Mouse (Mus musculus) hindbrain, embryonic 15.5 days (tissue): Measurements from ENCODE around the gene Lrrn4. TPM values are rescaled to one million over a fixed set of nuclear protein-coding genes. Genes with fewer than 3 reads are reported as not detected.

Experiments
- ATAC-seq: fragments of 200-750 bp; cut with Nextera tagmentation; 2 replicates; pipeline ENCODE4 v1.8.0; 2017; ENCODE audit warnings: low read depth, moderate number of reproducible peaks, moderate TSS enrichment; ENCODE audit not compliant: low FRiP score
- H3K27ac ChIP-seq: fragments of 300-500 bp; sonication (generic); replicated peaks from 2 replicates; pipeline ENCODE4 v1.5.1; 2015; ENCODE audit warnings: mild to moderate bottlenecking, inconsistent platforms
- H3K27me3 ChIP-seq: fragments of 300-500 bp; sonication (generic); 2 replicates; pipeline ENCODE4 v1.6.1; 2015; ENCODE audit warnings: control low read depth, inconsistent platforms
- H3K36me3 ChIP-seq: fragments of 300-500 bp; sonication (generic); 2 replicates; pipeline ENCODE4 v1.6.1; 2015; ENCODE audit warnings: control low read depth, inconsistent platforms
- H3K4me1 ChIP-seq: fragments of 300-500 bp; sonication (generic); replicated peaks from 2 replicates; pipeline ENCODE4 v1.6.1; 2015; ENCODE audit warnings: control low read depth, inconsistent platforms
- H3K4me2 ChIP-seq: fragments of 300-500 bp; sonication (generic); 2 replicates; pipeline ENCODE4 v1.6.1; 2015; ENCODE audit warnings: moderate library complexity, mild to moderate bottlenecking, inconsistent platforms
- H3K4me3 ChIP-seq: fragments of 300-500 bp; sonication (generic); 2 replicates; pipeline ENCODE4 v1.5.1; 2015; ENCODE audit warnings: mild to moderate bottlenecking, inconsistent platforms
- H3K9ac ChIP-seq: fragments of 300-500 bp; sonication (generic); 2 replicates; pipeline ENCODE4 v1.6.1; 2015; ENCODE audit warnings: inconsistent platforms
- H3K9me3 ChIP-seq: fragments of 300-500 bp; sonication (generic); 2 replicates; pipeline ENCODE4 v1.6.1; 2016; ENCODE audit warnings: control low read depth, inconsistent platforms
- WGBS: fragments of 180-500 bp; shearing (Covaris S2); methylation state at CpG from one replicate; pipeline ENCODE4 v1.1.7; 2015; 5-methylcytosine and 5-hydroxymethylcytosine counted together
- polyA plus RNA-seq: library from polyadenylated mRNA; unstranded; fragments of >200 nt; fragmentation: Nextera tagmentation; extraction: Ambion mirVana; gene quantifications from 2 replicates; pipeline ENCODE4 v1.2.1, GENCODE M21; 2015

The Lrrn4 gene
- 0.49 and 0.69 TPM in 2 replicates for polyA plus RNA-seq

DNA sequence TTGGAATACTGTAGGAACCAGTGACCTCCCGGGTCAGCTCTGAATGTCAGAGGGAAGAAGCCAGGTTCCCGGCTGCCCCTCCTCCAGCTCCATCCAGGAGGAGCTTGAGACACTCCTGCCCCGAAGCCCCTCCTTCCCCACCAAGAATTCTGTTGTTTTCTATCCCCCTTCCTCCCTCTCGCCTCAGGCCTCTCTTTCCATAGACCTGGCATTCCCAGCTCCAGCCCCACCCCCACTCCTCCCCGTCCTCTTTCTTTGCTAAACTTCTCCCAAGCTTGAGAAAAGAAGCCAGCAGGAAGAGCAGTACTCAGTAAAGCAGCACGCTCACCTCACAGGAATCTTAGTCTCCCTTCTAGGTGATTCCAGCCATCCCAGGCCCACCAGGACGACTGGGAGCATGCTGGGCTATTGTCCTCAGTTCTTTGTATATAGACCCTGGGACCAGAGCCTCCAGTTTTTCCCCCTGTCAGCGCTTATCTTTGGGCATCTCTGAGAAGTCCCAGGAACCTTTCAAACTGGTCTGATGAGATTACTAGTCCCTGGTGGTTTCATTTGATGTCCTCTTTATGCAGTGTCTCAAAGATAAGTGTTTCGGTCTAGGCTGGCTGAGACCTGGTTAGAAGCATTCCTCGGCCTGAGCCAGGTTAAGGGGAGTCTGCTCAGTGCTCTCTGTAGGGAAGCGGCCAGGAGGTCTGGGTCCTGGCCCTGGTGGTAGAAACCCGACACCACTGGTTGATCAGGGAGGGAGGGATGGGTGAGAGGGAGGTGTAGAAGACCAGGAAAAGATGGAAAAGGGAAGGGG is at the start of gene Lrrn4:
Lrrn4 (minus strand) TSS at position 48 of the 802 bp plus-strand sequence.
- Histone ChIP-seq H3K4me2 (peak within 1 kb of the TSS; percentile 82), H3K27ac (no peak within 1 kb of the TSS), H3K9me3 (no peaks in the 10 kb centered on the region), H3K36me3 (no peaks in the 10 kb centered on the region), H3K27me3 (peaks cover 39% of the 10 kb centered on the region), H3K9ac (peak within 1 kb of the TSS; percentile 54; the same call in 1 of the 2 replicates), H3K4me3 (peak within 1 kb of the TSS; percentile 56), H3K4me1 (peaks cover 19% of the 10 kb centered on the region)
- ATAC-seq, result no peak
- 7% methylated on average over 12 of the region's 12 CpGs for WGBS

DNA sequence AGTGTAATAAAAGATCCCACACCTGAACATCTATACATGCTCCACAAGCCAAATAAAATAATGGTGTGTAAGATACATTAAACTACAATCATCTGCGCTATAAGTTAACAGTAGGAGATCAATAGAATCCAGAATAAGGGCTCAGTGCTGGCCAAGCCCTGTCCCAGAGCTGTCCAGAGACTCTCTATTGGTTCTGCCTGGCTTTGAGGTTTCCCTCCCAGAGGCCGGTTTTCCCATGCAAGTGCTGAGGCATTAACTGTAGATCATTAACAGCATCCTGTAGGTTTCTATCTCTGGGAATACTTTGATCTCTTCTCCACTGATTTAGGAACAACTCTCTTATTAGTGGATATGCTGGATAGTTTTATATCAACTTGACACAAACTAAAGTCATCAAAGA is 48.3 kb upstream of the Lrrn4 start:
- no peak overlapping the region for H3K4me3 ChIP-seq
- H3K4me1 ChIP-seq, result no peaks in the 10 kb centered on the region
- 81% methylated on average over 2 of the region's 2 CpGs for WGBS
- no peak overlapping the region for H3K9ac ChIP-seq
- no peak overlapping the region for H3K27ac ChIP-seq
- no peaks in the 10 kb centered on the region for H3K36me3 ChIP-seq
- no peak overlapping the region for H3K4me2 ChIP-seq
- no peak for ATAC-seq
- no peaks in the 10 kb centered on the region for H3K27me3 ChIP-seq
- H3K9me3 ChIP-seq, result no peaks in the 10 kb centered on the region

DNA sequence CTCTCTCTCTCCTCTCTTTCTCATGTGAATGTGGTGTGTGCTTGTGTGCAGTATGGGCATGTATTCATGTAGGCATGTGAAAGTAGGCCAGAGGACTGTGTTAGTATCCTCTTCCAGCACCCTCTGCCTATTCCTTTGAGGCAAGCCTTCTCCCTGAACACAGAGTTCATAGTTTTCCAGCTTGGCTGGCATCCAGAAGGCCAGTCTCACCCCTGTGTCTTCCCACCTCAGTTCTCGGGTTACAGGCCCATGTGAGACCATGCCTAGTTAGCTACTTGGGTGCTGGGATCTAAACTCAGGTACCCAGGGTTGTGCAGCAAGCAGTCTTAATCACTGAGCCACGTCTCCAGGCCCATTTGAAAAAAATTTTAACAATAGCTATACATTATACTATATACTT is 47.2 kb upstream of the Lrrn4 start:
- no peaks in the 10 kb centered on the region for H3K27me3 ChIP-seq
- H3K9ac ChIP-seq, result no peak overlapping the region
- H3K27ac ChIP-seq, result no peak overlapping the region
- H3K9me3 ChIP-seq, result no peaks in the 10 kb centered on the region
- no peaks in the 10 kb centered on the region for H3K36me3 ChIP-seq
- no peak overlapping the region for H3K4me3 ChIP-seq
- H3K4me1 ChIP-seq, result no peaks in the 10 kb centered on the region
- no peak overlapping the region for H3K4me2 ChIP-seq
- WGBS, result 67% methylated on average over 2 of the region's 2 CpGs
- no peak for ATAC-seq

DNA sequence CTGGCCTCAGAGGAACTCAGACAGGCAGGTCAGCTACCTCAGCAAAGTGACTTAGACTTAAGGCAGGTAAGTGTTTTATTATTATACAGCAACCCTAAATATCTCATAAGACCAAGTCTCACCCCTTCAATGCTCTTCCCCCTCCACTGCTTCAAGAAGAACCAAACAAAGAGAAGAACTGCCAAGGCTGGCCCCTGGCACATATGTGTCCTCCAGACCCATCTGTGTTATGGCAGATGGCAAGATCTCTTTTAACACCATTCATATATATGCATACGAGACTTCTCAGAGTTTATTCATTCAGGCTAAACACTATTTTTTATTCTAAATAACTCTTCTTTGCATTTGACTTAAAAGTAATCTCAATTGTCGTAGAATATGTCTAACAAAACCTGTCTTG is 46.6 kb upstream of the Lrrn4 start:
- WGBS, result 78% methylated on average over 2 of the region's 2 CpGs
- no peaks in the 10 kb centered on the region for H3K4me1 ChIP-seq
- H3K4me2 ChIP-seq, result no peak overlapping the region
- no peak overlapping the region for H3K27ac ChIP-seq
- H3K36me3 ChIP-seq, result no peaks in the 10 kb centered on the region
- H3K9ac ChIP-seq, result no peak overlapping the region
- H3K4me3 ChIP-seq, result no peak overlapping the region
- H3K27me3 ChIP-seq, result no peaks in the 10 kb centered on the region
- H3K9me3 ChIP-seq, result no peaks in the 10 kb centered on the region
- ATAC-seq, result no peak

DNA sequence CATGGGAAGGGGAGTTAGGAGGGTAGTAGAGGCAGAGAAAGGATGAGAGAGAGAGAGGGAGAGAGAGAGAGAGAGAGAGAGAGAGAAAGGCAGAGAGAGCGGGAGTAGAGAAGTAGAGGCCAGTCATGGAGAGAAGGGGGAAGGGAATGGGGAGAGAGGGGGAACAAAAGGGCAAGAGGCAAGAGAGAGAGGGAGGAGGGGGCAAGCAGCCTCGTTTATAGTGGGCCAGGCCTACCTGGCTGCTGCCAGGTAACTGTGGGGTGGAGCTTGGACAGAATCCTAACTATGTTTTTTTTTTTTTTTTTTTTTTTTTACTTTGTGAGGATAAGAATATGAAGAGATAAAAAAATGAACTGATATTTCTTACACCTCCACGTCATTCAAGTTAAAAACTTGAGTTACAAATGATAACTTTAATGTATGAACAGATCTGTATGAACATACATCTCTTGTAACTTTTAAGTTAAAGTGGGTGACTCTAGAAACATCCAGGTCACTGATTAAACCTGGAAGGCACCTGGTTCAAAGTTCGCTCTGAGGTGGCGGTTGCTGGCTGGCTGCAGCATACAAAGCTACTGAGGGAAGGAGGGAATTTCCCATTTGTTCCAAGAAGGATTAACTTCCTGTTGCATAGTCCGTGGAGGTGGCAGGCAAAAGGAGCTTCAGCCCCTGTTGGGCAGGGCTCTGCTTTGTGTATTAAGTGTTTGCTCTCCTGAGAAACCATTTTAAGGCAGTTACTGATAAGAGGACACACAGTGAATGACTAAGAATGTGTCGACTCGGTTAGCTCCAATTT is 42.8 kb upstream of the Lrrn4 start:
- H3K36me3 ChIP-seq, result no peaks in the 10 kb centered on the region
- no peak for ATAC-seq
- no peaks in the 10 kb centered on the region for H3K27me3 ChIP-seq
- no peak overlapping the region for H3K4me2 ChIP-seq
- H3K27ac ChIP-seq, result no peak overlapping the region
- WGBS, result 63% methylated on average over 8 of the region's 8 CpGs
- no peaks in the 10 kb centered on the region for H3K4me1 ChIP-seq
- no peak overlapping the region for H3K9ac ChIP-seq
- H3K9me3 ChIP-seq, result no peaks in the 10 kb centered on the region
- H3K4me3 ChIP-seq, result no peak overlapping the region

DNA sequence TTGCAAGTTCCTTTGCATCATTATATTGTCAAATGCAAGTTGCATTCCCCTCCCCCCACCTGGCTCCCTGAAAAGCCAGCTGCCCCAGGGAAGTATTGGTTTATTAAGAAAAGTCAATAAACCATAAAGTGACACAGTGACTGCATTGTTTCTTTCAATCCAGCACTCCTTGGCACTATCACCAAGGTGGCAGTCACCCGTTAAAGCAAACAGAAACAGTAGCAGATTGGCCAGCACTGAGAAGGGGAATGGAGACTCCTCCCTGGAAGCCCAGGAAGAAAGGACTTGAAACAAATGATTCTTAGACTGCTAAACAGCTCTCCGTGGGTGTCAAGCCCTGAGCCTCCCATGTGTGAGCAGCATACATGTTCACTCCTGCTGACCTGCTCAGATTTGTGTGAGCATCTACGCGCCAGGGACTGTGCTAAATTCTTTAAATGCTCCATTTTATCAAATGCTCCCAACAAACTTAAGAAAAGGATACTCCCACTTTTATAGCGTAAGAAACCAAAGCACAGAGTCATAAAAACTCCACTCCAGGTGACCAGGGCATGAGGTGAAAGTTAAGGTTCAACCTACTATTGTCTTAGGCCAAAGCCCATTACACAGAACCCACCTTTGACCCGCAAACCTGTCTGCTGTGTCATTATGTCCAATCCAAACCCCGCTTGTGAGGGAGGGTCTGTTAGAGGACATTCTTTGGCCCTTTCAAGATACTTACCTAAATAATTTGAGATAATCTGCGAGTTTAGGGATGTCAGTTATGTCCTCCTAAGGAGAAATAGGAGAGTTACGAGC is 41.6 kb upstream of the Lrrn4 start:
- 72% methylated on average over 9 of the region's 9 CpGs for WGBS
- Histone ChIP-seq H3K9me3 (no peaks in the 10 kb centered on the region), H3K27ac (no peak overlapping the region)

DNA sequence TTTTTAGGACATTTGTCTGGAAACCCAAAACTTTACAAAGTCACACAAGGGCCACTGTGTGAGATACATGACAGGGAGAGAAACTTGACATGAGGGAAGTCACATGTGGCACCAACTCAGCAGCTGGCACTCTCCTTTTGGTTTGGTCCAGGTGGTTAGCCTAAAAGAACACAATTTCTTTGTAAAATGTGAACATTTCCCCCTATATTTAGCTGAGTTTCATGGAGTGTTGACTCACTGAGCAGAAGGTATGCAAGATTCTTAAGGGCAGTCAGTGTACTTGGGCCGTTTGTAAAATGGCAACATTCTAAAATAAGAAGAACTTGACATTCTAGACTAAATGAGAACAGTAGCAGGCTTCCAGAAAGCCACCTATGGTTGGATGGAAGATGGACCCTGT is 34.1 kb upstream of the Lrrn4 start:
- no peaks in the 10 kb centered on the region for H3K4me1 ChIP-seq
- H3K27me3 ChIP-seq, result no peaks in the 10 kb centered on the region
- H3K4me2 ChIP-seq, result no peak overlapping the region
- H3K9ac ChIP-seq, result no peak overlapping the region
- H3K36me3 ChIP-seq, result no peaks in the 10 kb centered on the region
- H3K4me3 ChIP-seq, result no peak overlapping the region
- ATAC-seq, result no peak
- WGBS, result 86% methylated on average over 1 of the region's 1 CpGs
- H3K9me3 ChIP-seq, result no peaks in the 10 kb centered on the region
- H3K27ac ChIP-seq, result no peak overlapping the region

More for the DNA sequence above, 41.6 kb upstream of the Lrrn4 start:
- Histone ChIP-seq H3K9ac (no peak overlapping the region), H3K36me3 (no peaks in the 10 kb centered on the region), H3K4me1 (no peaks in the 10 kb centered on the region), H3K4me3 (no peak overlapping the region), H3K4me2 (no peak overlapping the region), H3K27me3 (no peaks in the 10 kb centered on the region)
- no peak for ATAC-seq

DNA sequence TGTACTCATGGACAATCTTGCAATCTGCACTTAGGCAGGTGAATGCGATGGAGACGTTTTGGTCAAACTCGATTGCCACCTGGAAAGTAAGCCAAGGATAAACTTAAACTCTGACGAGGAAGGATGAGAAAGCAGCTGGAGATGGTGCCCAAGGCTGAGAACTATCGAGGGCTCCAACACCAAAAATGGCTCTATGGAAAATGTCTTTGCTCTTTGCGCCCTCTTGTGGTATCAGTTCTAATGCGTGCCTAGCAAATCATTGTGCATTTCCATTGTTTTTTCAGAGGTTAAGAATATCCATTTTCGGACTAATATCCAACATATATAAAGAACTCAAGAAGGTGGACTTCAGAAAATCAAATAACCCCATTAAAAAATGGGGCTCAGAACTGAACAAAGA is 26.1 kb upstream of the Lrrn4 start:
- Histone ChIP-seq H3K27me3 (no peaks in the 10 kb centered on the region), H3K27ac (no peak overlapping the region), H3K9ac (no peak overlapping the region), H3K36me3 (no peaks in the 10 kb centered on the region), H3K9me3 (no peaks in the 10 kb centered on the region), H3K4me3 (no peak overlapping the region), H3K4me1 (no peaks in the 10 kb centered on the region), H3K4me2 (no peak overlapping the region)
- no peak for ATAC-seq
- WGBS, result 30% methylated on average over 8 of the region's 8 CpGs

DNA sequence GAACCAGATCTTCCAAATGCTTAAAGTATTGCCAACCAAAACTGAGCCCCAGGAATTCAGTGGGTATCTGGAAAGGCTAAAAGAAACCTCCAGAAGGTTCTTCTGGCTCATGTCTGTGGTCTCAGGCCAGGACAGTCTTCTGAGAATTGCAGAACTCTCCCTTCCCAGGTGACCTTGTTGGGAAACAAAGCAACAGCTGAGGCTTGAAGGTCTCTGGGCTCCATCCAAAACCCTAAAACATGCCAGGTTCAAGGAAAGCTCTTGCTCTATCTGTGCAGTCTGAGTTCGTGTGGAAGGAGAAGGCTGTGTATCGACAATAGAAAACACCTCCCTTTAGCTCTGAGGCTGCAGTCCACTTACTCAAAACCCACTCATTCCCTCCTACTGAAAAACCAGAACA is 24.3 kb upstream of the Lrrn4 start:
- Histone ChIP-seq H3K4me1 (no peaks in the 10 kb centered on the region), H3K4me3 (no peak overlapping the region), H3K36me3 (no peaks in the 10 kb centered on the region), H3K9me3 (no peaks in the 10 kb centered on the region), H3K27me3 (no peaks in the 10 kb centered on the region), H3K27ac (no peak overlapping the region), H3K4me2 (no peak overlapping the region), H3K9ac (no peak overlapping the region)
- no peak for ATAC-seq
- WGBS, result 80% methylated on average over 2 of the region's 2 CpGs

DNA sequence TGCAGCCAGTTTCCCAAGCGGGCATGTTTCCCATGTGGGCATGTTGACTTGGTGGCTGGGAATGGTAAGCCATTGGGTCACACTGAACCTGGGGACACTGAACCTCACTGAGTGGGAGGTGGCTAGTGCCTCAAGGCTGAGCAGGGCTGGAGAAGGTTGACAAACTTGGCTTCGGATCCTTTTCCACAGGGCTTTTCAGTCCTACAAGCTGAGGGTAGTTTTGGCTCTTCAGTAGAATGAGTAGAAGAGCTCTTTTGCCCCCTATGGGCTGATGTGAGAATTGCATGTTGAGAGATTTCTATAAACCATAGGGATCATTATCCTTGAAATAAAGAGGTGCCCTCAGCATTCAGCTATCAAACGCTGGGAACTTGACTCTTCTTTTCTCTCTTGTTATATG is 22.8 kb upstream of the Lrrn4 start:
- Histone ChIP-seq H3K36me3 (no peaks in the 10 kb centered on the region), H3K27me3 (no peaks in the 10 kb centered on the region), H3K9ac (no peak overlapping the region), H3K4me3 (no peak overlapping the region), H3K4me2 (no peak overlapping the region), H3K4me1 (no peaks in the 10 kb centered on the region), H3K9me3 (no peaks in the 10 kb centered on the region), H3K27ac (no peak overlapping the region)
- WGBS, result 33% methylated on average over 3 of the region's 3 CpGs
- ATAC-seq, result no peak

DNA sequence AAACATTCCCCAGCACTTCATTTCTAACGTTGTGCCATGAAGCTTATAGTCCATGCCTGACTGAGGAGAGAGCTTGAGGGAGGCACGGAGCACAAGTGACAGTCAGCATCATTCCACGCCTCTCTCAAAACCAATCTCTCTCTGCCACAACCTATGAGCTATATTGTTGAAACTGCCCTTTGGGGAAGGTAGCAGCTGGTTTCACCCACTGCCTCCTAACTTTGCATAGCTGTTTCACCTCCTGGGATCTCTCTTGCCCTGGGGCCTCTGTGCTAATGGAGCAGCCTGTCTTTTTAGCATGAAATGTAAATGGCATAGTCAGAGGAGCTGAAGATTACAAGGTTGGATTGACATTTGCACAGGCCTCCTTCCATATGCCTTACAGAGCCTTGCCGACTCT is 21.4 kb upstream of the Lrrn4 start:
- no peak overlapping the region for H3K4me2 ChIP-seq
- H3K4me1 ChIP-seq, result no peaks in the 10 kb centered on the region
- H3K36me3 ChIP-seq, result no peaks in the 10 kb centered on the region
- H3K27me3 ChIP-seq, result no peaks in the 10 kb centered on the region
- no peak overlapping the region for H3K27ac ChIP-seq
- no peaks in the 10 kb centered on the region for H3K9me3 ChIP-seq
- H3K4me3 ChIP-seq, result no peak overlapping the region
- no peak for ATAC-seq
- WGBS, result 48% methylated on average over 3 of the region's 4 CpGs
- H3K9ac ChIP-seq, result no peak overlapping the region

DNA sequence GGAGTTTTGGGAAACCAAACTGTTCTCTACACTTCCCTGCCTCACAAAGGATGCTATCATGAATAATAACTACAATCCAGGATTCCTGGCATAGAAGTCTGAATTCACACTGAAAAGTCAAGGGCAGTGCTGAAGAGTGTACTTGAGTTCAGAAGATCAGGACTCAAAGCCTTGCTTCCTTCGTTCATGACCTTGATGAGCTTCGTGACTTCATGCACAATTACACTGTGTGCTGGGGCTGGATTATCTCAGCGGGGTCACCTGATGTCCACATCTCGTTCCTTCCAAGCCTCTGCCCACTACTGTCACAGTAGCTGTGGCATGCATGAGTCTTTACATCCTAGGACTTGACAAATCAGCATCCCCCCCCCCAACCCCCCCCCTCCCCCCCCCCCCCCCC is 20.9 kb upstream of the Lrrn4 start:
- no peak overlapping the region for H3K9ac ChIP-seq
- H3K4me2 ChIP-seq, result no peak overlapping the region
- H3K4me3 ChIP-seq, result no peak overlapping the region
- no peaks in the 10 kb centered on the region for H3K9me3 ChIP-seq
- no peaks in the 10 kb centered on the region for H3K36me3 ChIP-seq
- no peak overlapping the region for H3K27ac ChIP-seq
- ATAC-seq, result no peak
- H3K27me3 ChIP-seq, result no peaks in the 10 kb centered on the region
- WGBS, result 70% methylated on average over 4 of the region's 4 CpGs
- no peaks in the 10 kb centered on the region for H3K4me1 ChIP-seq
